Mouse (Mus musculus): Measurements from ENCODE around the gene Igsf8. TPM values are rescaled to one million over a fixed set of nuclear protein-coding genes. Genes with fewer than 3 reads are reported as not detected.

Igsf8 gene
- polyA plus RNA-seq, 1 experiment: 159 TPM

- no peak overlapping the region for H3K27ac ChIP-seq (ENCODE audit: control insufficient read depth, insufficient read depth, low read length)
- peaks cover 10% of the 10 kb centered on the region for H3K4me1 ChIP-seq (replicated peaks; ENCODE audit: control insufficient read depth, insufficient read depth, low read length)
- no peak for DNase-seq
- no peak overlapping the region for H3K4me3 ChIP-seq (ENCODE audit: control insufficient read depth, insufficient read depth, low read length)
- peaks cover 4% of the 10 kb centered on the region; the same call in 1 of the 2 replicates for H3K27me3 ChIP-seq (ENCODE audit: control insufficient read depth, insufficient read depth, low read length)
- H3K36me3 ChIP-seq (ENCODE audit: control insufficient read depth, insufficient read depth, low read length): peaks cover 4% of the 10 kb centered on the region; the same call in 1 of the 2 replicates
- no peak for TF ChIP-seq CTCF (IDR thresholded peaks at IDR 0.05; ENCODE audit: borderline replicate concordance, control insufficient read depth, extremely low read depth, insufficient read depth, low read length, poor library complexity)
- TF ChIP-seq POLR2A (IDR thresholded peaks at IDR 0.05; ENCODE audit: control insufficient read depth, extremely low read depth, insufficient read depth, low read length, poor library complexity): no peak
- WGBS: 85% methylated on average over 5 of the region's 5 CpGs
Measured at GRCm38 (mm10) chr1:172323298-172323697, 61.9 kb downstream of the Igsf8 start.

- 93% methylated on average over 6 of the region's 6 CpGs for WGBS
Measured at GRCm38 (mm10) chr1:172323801-172324359, 62.4 kb downstream of the Igsf8 start.

GRCm38 (mm10) chr1:172324725-172325124, 63.3 kb downstream of the Igsf8 start:
- DNase-seq: peak; percentile 68
- Histone ChIP-seq H3K27me3 (ENCODE audit: control insufficient read depth, insufficient read depth, low read length) (peaks cover 7% of the 10 kb centered on the region; the same call in 1 of the 2 replicates), H3K4me3 (ENCODE audit: control insufficient read depth, insufficient read depth, low read length) (no peak overlapping the region), H3K27ac (ENCODE audit: control insufficient read depth, insufficient read depth, low read length) (no peak overlapping the region), H3K4me1 (replicated peaks; ENCODE audit: control insufficient read depth, insufficient read depth, low read length) (peaks cover 10% of the 10 kb centered on the region), H3K36me3 (ENCODE audit: control insufficient read depth, insufficient read depth, low read length) (no peaks in the 10 kb centered on the region; the same call in 1 of the 2 replicates)
- 29% methylated on average over 7 of the region's 7 CpGs for WGBS
- TF ChIP-seq POLR2A (IDR thresholded peaks at IDR 0.05; ENCODE audit: control insufficient read depth, extremely low read depth, insufficient read depth, low read length, poor library complexity): no peak
- peak; percentile 82; the same call in 1 of the 2 replicates for TF ChIP-seq CTCF (IDR thresholded peaks at IDR 0.05; ENCODE audit: borderline replicate concordance, control insufficient read depth, extremely low read depth, insufficient read depth, low read length, poor library complexity)

More at GRCm38 (mm10) chr1:172323801-172324359, 62.4 kb downstream of the Igsf8 start:
- TF ChIP-seq POLR2A (IDR thresholded peaks at IDR 0.05; ENCODE audit: control insufficient read depth, extremely low read depth, insufficient read depth, low read length, poor library complexity) (no peak), CTCF (IDR thresholded peaks at IDR 0.05; ENCODE audit: borderline replicate concordance, control insufficient read depth, extremely low read depth, insufficient read depth, low read length, poor library complexity) (no peak)
- no peak for DNase-seq
- Histone ChIP-seq H3K4me3 (ENCODE audit: control insufficient read depth, insufficient read depth, low read length) (no peak overlapping the region), H3K27ac (ENCODE audit: control insufficient read depth, insufficient read depth, low read length) (no peak overlapping the region), H3K27me3 (ENCODE audit: control insufficient read depth, insufficient read depth, low read length) (peaks cover 4% of the 10 kb centered on the region; the same call in 1 of the 2 replicates), H3K36me3 (ENCODE audit: control insufficient read depth, insufficient read depth, low read length) (peaks cover 4% of the 10 kb centered on the region; the same call in 1 of the 2 replicates), H3K4me1 (replicated peaks; ENCODE audit: control insufficient read depth, insufficient read depth, low read length) (peaks cover 10% of the 10 kb centered on the region)

- WGBS: 21% methylated on average over 94 of the region's 94 CpGs
- DNase-seq: peak; percentile 81
- Histone ChIP-seq H3K27me3 (ENCODE audit: control insufficient read depth, insufficient read depth, low read length) (peaks cover 7% of the 10 kb centered on the region; the same call in 1 of the 2 replicates), H3K27ac (ENCODE audit: control insufficient read depth, insufficient read depth, low read length) (no peak overlapping the region), H3K4me1 (replicated peaks; ENCODE audit: control insufficient read depth, insufficient read depth, low read length) (peaks cover 10% of the 10 kb centered on the region), H3K4me3 (ENCODE audit: control insufficient read depth, insufficient read depth, low read length) (peak overlapping the region; percentile 34), H3K36me3 (ENCODE audit: control insufficient read depth, insufficient read depth, low read length) (no peaks in the 10 kb centered on the region)
- TF ChIP-seq CTCF (IDR thresholded peaks at IDR 0.05; ENCODE audit: borderline replicate concordance, control insufficient read depth, extremely low read depth, insufficient read depth, low read length, poor library complexity) (peak; percentile 80; the same call in 1 of the 2 replicates), POLR2A (IDR thresholded peaks at IDR 0.05; ENCODE audit: control insufficient read depth, extremely low read depth, insufficient read depth, low read length, poor library complexity) (no peak)
Measured at GRCm38 (mm10) chr1:172325680-172326535, 64.5 kb downstream of the Igsf8 start.

- WGBS: 68% methylated on average over 11 of the region's 11 CpGs
- no peak overlapping the region for H3K27ac ChIP-seq (ENCODE audit: control insufficient read depth, insufficient read depth, low read length)
- H3K27me3 ChIP-seq (ENCODE audit: control insufficient read depth, insufficient read depth, low read length): peaks cover 7% of the 10 kb centered on the region; the same call in 1 of the 2 replicates
- TF ChIP-seq CTCF (IDR thresholded peaks at IDR 0.05; ENCODE audit: borderline replicate concordance, control insufficient read depth, extremely low read depth, insufficient read depth, low read length, poor library complexity): no peak
- TF ChIP-seq POLR2A (IDR thresholded peaks at IDR 0.05; ENCODE audit: control insufficient read depth, extremely low read depth, insufficient read depth, low read length, poor library complexity): no peak
- DNase-seq: no peak
- peaks cover 10% of the 10 kb centered on the region for H3K4me1 ChIP-seq (replicated peaks; ENCODE audit: control insufficient read depth, insufficient read depth, low read length)
- H3K4me3 ChIP-seq (ENCODE audit: control insufficient read depth, insufficient read depth, low read length): no peak overlapping the region
- H3K36me3 ChIP-seq (ENCODE audit: control insufficient read depth, insufficient read depth, low read length): no peaks in the 10 kb centered on the region
Measured at GRCm38 (mm10) chr1:172326684-172327083, 65.2 kb downstream of the Igsf8 start.

- H3K36me3 ChIP-seq (ENCODE audit: control insufficient read depth, insufficient read depth, low read length): no peaks in the 10 kb centered on the region
- DNase-seq: no peak
- H3K27me3 ChIP-seq (ENCODE audit: control insufficient read depth, insufficient read depth, low read length): peaks cover 7% of the 10 kb centered on the region; the same call in 1 of the 2 replicates
- H3K4me3 ChIP-seq (ENCODE audit: control insufficient read depth, insufficient read depth, low read length): no peak overlapping the region
- WGBS: 77% methylated on average over 16 of the region's 16 CpGs
- peaks cover 10% of the 10 kb centered on the region for H3K4me1 ChIP-seq (replicated peaks; ENCODE audit: control insufficient read depth, insufficient read depth, low read length)
- no peak overlapping the region for H3K27ac ChIP-seq (ENCODE audit: control insufficient read depth, insufficient read depth, low read length)
- TF ChIP-seq CTCF (IDR thresholded peaks at IDR 0.05; ENCODE audit: borderline replicate concordance, control insufficient read depth, extremely low read depth, insufficient read depth, low read length, poor library complexity) (no peak), POLR2A (IDR thresholded peaks at IDR 0.05; ENCODE audit: control insufficient read depth, extremely low read depth, insufficient read depth, low read length, poor library complexity) (no peak)
Measured at GRCm38 (mm10) chr1:172327206-172328001, 66.0 kb downstream of the Igsf8 start.
